Comparison of ENCODE assay signal across 8 mouse cellular contexts in the genomic region with DNA sequence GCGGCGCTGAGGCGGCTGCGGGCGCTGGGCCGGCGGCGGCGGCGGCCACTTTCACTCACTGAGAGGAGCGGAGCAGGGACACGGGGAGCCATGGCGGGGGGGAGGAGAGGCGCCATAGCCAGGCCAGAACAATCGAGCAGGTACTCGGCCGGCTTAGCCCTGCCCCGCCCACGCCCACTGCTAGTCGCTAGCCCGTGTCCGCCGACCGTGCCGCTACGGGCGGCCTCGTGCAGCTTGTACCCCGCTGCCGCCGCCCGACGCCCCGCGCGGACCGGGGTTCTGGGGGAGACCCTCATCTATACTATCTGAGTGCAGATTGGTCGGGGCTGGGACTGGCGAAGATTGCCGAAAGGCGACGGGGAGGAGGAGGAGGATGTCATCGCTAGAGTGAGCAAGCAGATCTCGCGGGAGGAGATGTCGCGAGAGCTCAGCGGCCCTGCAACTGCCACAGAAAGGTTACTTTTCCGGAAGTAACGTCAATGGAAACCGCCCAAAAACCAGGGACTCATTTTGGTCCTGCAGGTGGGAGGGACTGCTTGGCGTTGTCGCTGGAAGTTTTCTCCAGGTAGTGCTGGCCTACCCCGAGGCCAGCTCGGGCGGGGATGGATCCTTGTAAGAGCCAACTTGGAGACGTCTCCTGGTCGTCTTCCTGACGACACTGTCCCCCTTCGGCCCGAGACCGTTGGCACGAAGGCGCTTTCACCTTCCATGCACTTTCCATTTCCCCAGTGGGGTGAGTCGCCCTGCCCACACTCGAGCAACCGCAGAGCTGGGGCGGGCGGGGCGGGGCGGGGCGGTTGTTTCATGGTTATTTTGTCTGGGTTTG. TPM values are rescaled to one million over a fixed set of nuclear protein-coding genes. Genes with fewer than 3 reads are reported as not detected.
A peak's percentile ranks its signal among the peaks of the same experiment; 100 is the strongest.
DNase-seq lines count a peak whose midpoint lies in the region; ATAC-seq lines count a peak whose summit lies in the region.

A gene (minus strand): TSS at position 117 of the 826 bp plus-strand sequence.

- peak; percentile 97 for ATAC-seq in hindbrain, embryonic 16.5 days

- H3K4me3 ChIP-seq in hindbrain, embryonic 16.5 days (ENCODE audit: low read length), result peak within 1 kb of the TSS; percentile 88
- peak within 1 kb of the TSS; percentile 77 for H3K4me3 ChIP-seq in macrophage (ENCODE audit: inconsistent target)

- H3K4me1 ChIP-seq in hindbrain, embryonic 16.5 days (ENCODE audit: control insufficient read depth, insufficient read depth, low read depth, low read length), result peaks cover 17% of the 10 kb centered on the region

- H3K79me2 ChIP-seq in macrophage (ENCODE audit: inconsistent target), result peaks cover 54% of the 10 kb centered on the region

- peak within 1 kb of the TSS; percentile 80 for H3K4me2 ChIP-seq in hindbrain, embryonic 16.5 days (ENCODE audit: low read length)

- H3K36me3 ChIP-seq in hindbrain, embryonic 16.5 days (ENCODE audit: control insufficient read depth, insufficient read depth, low read length), result no peaks in the 10 kb centered on the region
- no peaks in the 10 kb centered on the region for H3K36me3 ChIP-seq in macrophage (ENCODE audit: inconsistent target)

- no peaks in the 10 kb centered on the region for H3K9me3 ChIP-seq in hindbrain, embryonic 16.5 days (ENCODE audit: control insufficient read depth, low read length)

- WGBS in hindbrain, embryonic 16.5 days, result under 1% methylated on average over 65 of the region's 72 CpGs
- under 1% methylated on average over 55 of the region's 72 CpGs for WGBS in macrophage (ENCODE audit: missing documents)

- peak within 1 kb of the TSS; percentile 98 for H3K27ac ChIP-seq in hindbrain, embryonic 16.5 days (ENCODE audit: low read depth, low read length)
- H3K27ac ChIP-seq in macrophage, result peak within 1 kb of the TSS; percentile 91

- DNase-seq in WW6 (ENCODE audit: low read depth, low spot score), result peak; percentile 97
- DNase-seq in cerebellum, postnatal 4 days (ENCODE audit: low spot score in 2 of 2), result peak; percentile 92 to 98
- DNase-seq in gastrocnemius, adult 18-20 months (ENCODE audit: low spot score), result peak; percentile 99
- DNase-seq in left cerebral cortex, adult 18-20 months (ENCODE audit: low spot score in 2 of 2), result peak; percentile 98 to 99
- DNase-seq in right cerebral cortex, adult 18-20 months, result peak; percentile 99
- DNase-seq in urinary bladder, postnatal 10 days (ENCODE audit: low spot score), result peak; percentile 98

- H3K27me3 ChIP-seq in hindbrain, embryonic 16.5 days (replicated peaks; ENCODE audit: control insufficient read depth, insufficient read depth, low read length), result no peaks in the 10 kb centered on the region

- peak within 1 kb of the TSS; percentile 98 for H3K9ac ChIP-seq in hindbrain, embryonic 16.5 days (ENCODE audit: low read depth, low read length)

RNA-seq across cellular contexts. Expression of the gene that starts here (rescaled TPM):
- 10 to 100 TPM; 11.2 to 12.1 TPM for total RNA-seq in gastrocnemius, adult 18-20 months (2021)
- 2.8 and 3.4 TPM in 2 replicates for polyA plus RNA-seq in hindbrain, embryonic 16.5 days (2015; fragmentation: Nextera tagmentation; extraction: Ambion mirVana)
- 10 to 100 TPM; 21.6 to 21.7 TPM for total RNA-seq in left cerebral cortex, adult 18-20 months (2021)
- total RNA-seq in macrophage (2018; cell fraction: chromatin; rRNA removed), result 100 to 1,000 TPM in 25 of 26 experiments, 10 to 100 TPM in 1; 95.7 to 156 (median 125) TPM
- 10 to 100 TPM; 11.4 to 20.2 (median 14.9) TPM for total RNA-seq in macrophage (2018; cell fraction: cytosol; rRNA removed)
- total RNA-seq in macrophage (2018; cell fraction: nucleus; rRNA removed), result 10 to 100 TPM; 37.6 to 81.5 (median 51.2) TPM
- 8.9 to 11.8 TPM (median 10.9 TPM) in 3 replicates for polyA plus RNA-seq in macrophage (2018)

Comparison
In these comparisons a context has a peak if more than half of its experiments do, and no peak if none do; other contexts are left out.
1. Peak in every context shown above with its lines: DNase-seq, ATAC-seq, H3K4me3 ChIP-seq and H3K27ac ChIP-seq.